Mouse (Mus musculus) A20 (cell line): Measurements from ENCODE around the gene Olfr410.

Source experiments
- DNase-seq: peaks from one replicate; pipeline ENCODE4 v3.0.0-alpha.2; 2011; ENCODE audit warnings: low read depth, low spot score

Gene Olfr410

GRCm38 (mm10) chr11:74337931-74338330, at the start of gene Olfr410:
Gene Olfr410, minus strand, starts transcription at chr11:74338031.
- no peak for DNase-seq

GRCm38 (mm10) chr11:74387203-74387602, 49.4 kb upstream of the Olfr410 start:
- DNase-seq, result no peak

DNA sequence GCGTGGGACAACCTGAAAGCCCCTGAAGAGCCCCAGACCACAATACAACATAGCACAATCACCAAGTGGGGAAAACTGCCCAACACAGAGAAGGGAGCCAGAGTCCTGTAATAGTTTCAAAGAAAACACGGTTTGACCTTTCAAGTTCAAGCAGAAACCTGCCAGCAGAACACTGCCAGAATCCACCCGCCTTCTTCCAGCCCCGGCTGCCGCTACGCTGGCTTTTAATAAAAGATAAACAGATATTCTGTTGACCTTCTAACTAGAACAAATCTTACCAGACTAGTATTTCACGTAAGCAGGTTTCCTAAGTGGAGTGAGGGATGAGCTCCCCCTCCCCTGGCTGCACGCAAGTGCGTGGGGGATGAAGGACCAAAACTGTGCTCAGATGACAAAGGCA, 47.8 kb upstream of the Olfr410 start:
- no peak for DNase-seq

DNA sequence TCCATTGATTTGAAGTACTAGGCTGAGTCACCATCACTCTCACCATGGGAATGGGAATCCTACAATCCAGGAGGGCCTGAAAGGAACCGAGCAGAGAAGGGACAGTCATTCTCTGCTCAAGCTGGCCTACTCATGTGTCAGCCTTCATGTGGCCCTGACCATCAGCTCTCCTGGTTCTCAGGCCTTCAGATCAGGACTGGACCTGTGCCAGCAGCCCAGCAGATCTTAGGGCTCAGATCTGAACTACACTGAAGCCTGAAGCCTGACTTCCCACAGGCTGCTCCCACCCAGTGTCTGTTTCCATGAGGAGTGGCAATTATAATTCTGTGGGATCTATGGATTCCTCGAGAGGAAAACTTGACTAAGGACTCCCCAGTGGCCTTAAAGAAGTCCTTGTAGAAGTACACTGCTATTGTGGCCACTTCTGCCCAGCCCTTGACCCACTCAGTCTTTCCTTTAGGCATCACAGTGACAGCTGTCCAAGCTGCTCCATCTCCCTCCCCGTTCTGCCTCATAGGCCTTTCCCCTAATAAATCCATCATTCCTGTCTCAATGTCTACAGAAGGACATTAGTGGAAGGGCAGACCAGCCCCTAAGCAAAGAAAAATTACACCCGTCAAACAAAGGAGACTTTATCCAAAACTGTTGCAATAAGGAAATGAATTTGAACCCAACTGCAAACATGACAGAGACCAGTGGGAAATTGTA, 41.5 kb upstream of the Olfr410 start:
- DNase-seq, result no peak

GRCm38 (mm10) chr11:74376847-74377246, 39.0 kb upstream of the Olfr410 start:
- peak; percentile 87 for DNase-seq

DNA sequence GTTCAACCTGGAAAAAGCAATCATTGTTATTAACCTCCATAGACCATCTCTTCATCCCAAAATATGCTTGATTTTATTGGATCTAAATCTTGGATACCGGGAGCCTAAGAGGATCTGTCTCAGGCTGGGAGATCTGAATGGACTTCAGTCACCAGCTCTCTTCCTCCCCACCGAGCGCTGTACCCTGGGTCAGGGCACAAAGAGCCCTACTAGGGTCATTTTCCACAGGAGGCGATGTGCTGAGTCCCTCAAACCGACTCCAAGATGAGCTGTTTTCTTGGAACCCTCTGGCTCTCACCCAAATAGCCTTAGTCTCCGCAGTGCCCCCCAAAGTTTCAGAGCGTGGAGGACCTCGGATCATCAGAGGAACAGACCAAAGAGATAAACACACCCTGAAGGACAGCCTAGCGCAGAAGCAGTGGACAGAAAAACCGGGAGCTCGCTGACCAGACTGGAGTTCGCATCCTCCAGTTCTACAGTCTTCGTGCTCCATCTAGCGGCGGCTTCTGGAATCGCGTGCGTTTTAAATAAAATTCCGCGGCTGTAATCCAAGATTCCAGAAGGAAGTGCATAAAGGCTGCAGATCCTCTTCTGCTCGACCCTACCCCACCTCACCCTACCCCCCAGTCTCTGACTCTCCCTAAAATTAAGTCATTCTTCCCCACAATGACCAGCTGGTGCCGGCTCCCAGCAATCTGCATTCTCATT, 33.7 kb upstream of the Olfr410 start:
- peak; percentile 77 for DNase-seq

DNA sequence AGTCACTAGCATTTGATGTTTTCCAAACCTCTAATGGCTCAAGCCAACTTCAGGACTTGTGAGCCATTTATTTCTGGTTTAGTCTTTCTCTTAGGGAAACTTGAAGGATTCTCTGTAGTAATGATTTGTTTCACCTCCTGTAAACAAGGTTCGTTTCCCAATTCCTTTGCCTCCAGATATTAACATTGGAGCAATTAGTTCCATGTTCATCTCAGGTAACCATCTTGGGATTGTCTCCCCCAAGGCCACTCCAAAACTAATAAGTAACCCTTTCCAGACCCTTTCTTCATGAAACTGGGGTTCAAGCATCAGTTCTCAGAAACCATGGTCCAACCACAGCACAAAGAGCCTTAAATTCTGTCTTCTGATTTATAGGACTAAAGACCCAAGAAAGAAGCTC, 23.9 kb upstream of the Olfr410 start, which contains the start of gene Olfr412:
Gene Olfr412, plus strand, starts transcription at position 301 of the 400 bp plus-strand sequence.
- DNase-seq, result no peak

- DNase-seq, result no peak
Measured at GRCm38 (mm10) chr11:74352550-74352949, 14.7 kb upstream of the Olfr410 start, which contains the start of gene Olfr411. Gene Olfr411, minus strand, starts transcription at chr11:74352650.

DNA sequence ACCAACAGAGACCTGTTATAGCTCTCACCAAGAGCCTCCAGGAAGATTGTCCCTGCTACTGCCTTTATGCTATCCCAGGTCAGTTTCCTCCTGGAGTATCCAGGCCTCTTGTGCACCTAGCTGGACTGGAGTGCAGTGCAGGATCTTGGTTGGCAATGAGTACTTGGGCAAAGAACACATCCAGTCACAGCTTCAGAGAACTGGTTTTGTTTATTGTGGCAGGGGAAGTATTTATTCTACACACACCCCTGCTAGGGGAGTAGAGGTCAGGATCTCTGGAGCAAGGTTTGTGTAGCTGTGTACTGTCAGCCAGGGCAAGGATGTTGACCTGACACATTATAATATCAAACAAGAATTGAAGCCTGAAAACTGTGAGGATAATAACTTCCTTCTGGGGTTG, 9.1 kb downstream of the Olfr410 start:
- no peak for DNase-seq

GRCm38 (mm10) chr11:74326044-74326443, 11.8 kb downstream of the Olfr410 start:
- DNase-seq, result no peak

- no peak for DNase-seq
Measured at GRCm38 (mm10) chr11:74287256-74287655, 50.6 kb downstream of the Olfr410 start.

DNA sequence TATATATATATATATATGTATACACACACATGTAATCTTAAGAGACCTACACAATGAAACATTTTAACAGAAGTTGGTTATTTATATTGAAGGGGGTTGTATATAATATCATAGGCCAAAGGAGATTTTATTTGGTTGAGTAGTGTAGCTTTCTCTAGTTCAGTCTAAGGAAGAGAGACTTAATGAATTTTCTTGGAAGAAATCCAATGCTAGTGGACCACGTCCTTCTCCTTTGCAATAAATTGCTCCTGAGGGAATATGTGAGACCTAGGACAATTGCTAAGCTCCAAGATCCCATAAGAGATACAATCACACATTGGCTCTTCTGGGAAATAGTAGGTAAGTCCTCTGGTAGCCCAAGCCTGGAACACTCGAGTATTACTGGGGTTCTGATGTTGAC, 54.4 kb downstream of the Olfr410 start, which contains the start of gene Olfr59:
Gene Olfr59, plus strand, starts transcription at position 301 of the 400 bp plus-strand sequence.
- DNase-seq, result no peak
